Mouse (Mus musculus) limb, embryonic 10.5 days (tissue): ENCODE measurements around the gene Utp20. TPM values are rescaled to one million over a fixed set of nuclear protein-coding genes. Genes with fewer than 3 reads are reported as not detected.

Source experiments
- DNase-seq: peaks from one replicate; pipeline ENCODE4 v3.0.0-alpha.2; 2017; ENCODE audit warnings: low spot score
- H3K27ac ChIP-seq: fragments of 300-500 bp; sonication (generic); 2 replicates; pipeline ENCODE4 v1.5.1; 2016; ENCODE audit warnings: mild to moderate bottlenecking
- H3K27me3 ChIP-seq: fragments of 300-500 bp; sonication (generic); 2 replicates; pipeline ENCODE4 v1.6.1; 2016; ENCODE audit warnings: low read depth, mild to moderate bottlenecking; ENCODE audit not compliant: poor library complexity, severe bottlenecking
- H3K36me3 ChIP-seq: fragments of 300-500 bp; sonication (generic); 2 replicates; pipeline ENCODE4 v1.6.1; 2016; ENCODE audit warnings: mild to moderate bottlenecking, moderate library complexity
- H3K4me1 ChIP-seq: fragments of 300-500 bp; sonication (generic); 2 replicates; pipeline ENCODE4 v1.6.1; 2016
- H3K4me3 ChIP-seq: fragments of 300-500 bp; sonication (generic); 2 replicates; pipeline ENCODE4 v1.5.1; 2016; ENCODE audit warnings: mild to moderate bottlenecking, moderate library complexity
- H3K9me3 ChIP-seq: fragments of 300-500 bp; sonication (generic); replicated peaks from 2 replicates; pipeline ENCODE4 v1.6.1; 2016; ENCODE audit warnings: mild to moderate bottlenecking
- WGBS: fragments of 180-500 bp; shearing (Covaris S2); methylation state at CpG from one replicate; pipeline ENCODE4 v1.1.7; 2016; 5-methylcytosine and 5-hydroxymethylcytosine counted together
- polyA plus RNA-seq: library from polyadenylated mRNA; unstranded; fragments of >200 nt; fragmentation: Nextera tagmentation; extraction: Ambion mirVana; gene quantifications from 2 replicates; pipeline ENCODE4 v1.2.1, GENCODE M21; 2016

Gene Utp20
- polyA plus RNA-seq, 1 experiment from 2014 or later, result 25.8 TPM

DNA sequence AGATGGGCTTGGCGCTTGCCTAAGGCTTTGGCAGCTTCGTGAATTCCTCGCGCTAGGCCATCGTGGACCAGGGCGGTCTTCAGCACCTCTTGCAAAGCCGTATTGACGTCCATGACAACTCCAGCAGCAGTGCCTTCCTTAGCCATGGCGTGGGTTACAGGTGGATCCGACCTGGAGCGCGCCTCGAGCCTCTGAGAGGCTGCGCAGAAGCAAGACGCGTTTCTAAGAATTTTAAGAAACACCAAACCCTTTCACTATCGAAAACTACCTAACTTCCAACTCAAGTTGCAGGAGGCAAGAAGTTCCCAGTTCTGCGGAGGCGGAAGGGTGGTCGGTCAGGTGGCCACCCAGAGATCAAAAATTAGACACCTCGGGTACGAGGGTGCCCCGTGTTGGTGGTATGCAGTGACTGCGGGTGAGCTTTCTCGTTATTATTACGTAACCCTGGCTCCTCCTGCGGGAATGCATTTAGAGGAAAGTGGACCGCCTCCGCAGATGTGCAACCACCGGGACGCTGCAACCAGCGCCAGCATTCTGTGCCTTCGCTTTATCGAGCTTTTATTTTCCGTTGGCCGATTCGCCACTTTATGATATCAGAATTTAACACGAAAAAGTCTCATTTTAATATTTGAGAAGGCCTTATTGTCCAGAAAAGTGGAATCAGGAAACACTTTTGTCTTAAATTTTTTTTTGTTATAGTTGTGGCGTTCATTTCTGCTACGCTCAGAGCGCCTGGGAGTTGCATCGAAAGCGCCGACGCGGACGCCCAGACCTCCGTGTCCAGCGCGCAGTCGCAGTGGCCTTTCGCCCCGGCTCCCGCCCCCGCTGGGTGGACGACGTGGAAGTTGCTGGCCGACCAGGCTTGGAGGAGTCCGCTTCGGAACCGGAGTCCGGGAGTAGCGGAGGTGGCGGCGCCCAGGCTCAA lies 95.8 kb downstream of the Utp20 start, which contains the start of gene Arl1:
Gene Arl1, plus strand, starts transcription at position 288 of the 925 bp plus-strand sequence.
- WGBS, result under 1% methylated on average over 65 of the region's 65 CpGs
- no peaks in the 10 kb centered on the region for H3K27me3 ChIP-seq

DNA sequence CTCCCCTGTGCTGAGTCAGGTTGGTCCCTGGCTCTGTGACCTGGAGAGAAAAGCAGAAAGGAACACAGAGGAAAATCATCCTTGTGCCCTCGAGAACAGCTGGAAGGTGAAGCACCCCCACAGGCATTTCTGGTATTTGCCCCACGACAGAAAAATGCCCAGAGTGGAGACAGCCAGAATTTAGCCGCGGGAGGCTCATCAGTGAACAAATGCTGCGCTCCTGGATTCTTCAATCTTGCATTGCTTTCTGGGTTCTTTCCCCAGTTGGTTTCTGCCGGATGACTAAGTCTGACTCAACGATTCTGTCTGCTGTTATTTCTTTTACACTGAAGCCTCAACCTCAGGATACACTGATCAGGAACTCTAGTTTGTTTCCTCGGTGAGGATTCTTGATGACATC lies 98.4 kb downstream of the Utp20 start:
- Histone ChIP-seq H3K4me1 (peaks cover 11% of the 10 kb centered on the region), H3K36me3 (no peaks in the 10 kb centered on the region), H3K27me3 (no peaks in the 10 kb centered on the region), H3K9me3 (no peaks in the 10 kb centered on the region), H3K27ac (no peak overlapping the region), H3K4me3 (no peak overlapping the region)
- WGBS, result 76% methylated on average over 8 of the region's 8 CpGs
- DNase-seq, result no peak

More for the DNA sequence above, 95.8 kb downstream of the Utp20 start, which contains the start of gene Arl1:
- Histone ChIP-seq H3K9me3 (no peaks in the 10 kb centered on the region), H3K4me3 (peak within 1 kb of the TSS; percentile 94), H3K36me3 (peaks cover 6% of the 10 kb centered on the region), H3K27ac (peak within 1 kb of the TSS; percentile 92), H3K4me1 (peaks cover 11% of the 10 kb centered on the region)
- DNase-seq, result peak; percentile 92

DNA sequence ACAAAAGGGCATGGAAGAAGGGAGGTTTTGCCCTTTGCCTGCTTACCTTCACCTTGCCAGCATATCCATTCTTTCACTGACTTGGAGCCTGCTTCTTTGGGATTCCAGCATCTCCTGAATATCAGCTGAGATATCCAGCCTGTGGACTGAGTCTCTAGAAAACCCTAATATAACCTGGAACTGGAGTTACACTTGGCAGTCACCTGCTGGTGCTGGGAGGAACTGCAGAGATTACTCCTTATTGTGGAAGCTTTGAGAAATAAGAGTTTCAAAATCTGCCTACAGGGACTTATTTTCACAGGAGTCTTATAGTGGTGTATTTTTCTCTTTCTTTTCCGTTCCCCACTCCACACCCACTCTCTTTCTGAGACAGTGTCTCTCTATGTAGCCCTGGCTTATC lies 99.5 kb downstream of the Utp20 start:
- 55% methylated on average over 1 of the region's 1 CpGs for WGBS
- Histone ChIP-seq H3K27me3 (no peaks in the 10 kb centered on the region), H3K27ac (no peak overlapping the region), H3K36me3 (no peaks in the 10 kb centered on the region), H3K9me3 (no peaks in the 10 kb centered on the region), H3K4me3 (no peak overlapping the region), H3K4me1 (peaks cover 7% of the 10 kb centered on the region)
- DNase-seq, result peak; percentile 51

DNA sequence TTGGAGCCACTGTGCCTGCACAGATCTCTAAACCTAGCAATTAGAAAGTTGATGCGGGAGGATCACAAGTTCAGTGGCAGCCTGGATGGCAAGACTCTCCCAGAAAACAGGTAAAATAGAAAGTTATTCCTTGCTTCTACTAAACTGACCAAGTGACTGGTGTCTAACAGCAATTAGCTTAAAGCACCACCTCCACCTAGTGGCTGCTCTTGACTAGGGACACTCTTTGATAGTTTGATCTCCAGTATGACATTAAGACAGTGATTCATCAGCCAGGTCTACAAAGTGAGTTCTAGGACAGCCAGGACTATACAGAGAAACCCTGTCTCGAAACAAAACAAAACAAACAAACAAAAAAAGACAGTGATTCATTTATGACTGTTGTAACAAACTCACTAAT lies 101.3 kb downstream of the Utp20 start:
- Histone ChIP-seq H3K36me3 (no peaks in the 10 kb centered on the region), H3K9me3 (no peaks in the 10 kb centered on the region), H3K27ac (no peak overlapping the region), H3K27me3 (no peaks in the 10 kb centered on the region), H3K4me3 (no peak overlapping the region), H3K4me1 (peaks cover 2% of the 10 kb centered on the region)
- DNase-seq, result no peak
- 65% methylated on average over 2 of the region's 2 CpGs for WGBS

DNA sequence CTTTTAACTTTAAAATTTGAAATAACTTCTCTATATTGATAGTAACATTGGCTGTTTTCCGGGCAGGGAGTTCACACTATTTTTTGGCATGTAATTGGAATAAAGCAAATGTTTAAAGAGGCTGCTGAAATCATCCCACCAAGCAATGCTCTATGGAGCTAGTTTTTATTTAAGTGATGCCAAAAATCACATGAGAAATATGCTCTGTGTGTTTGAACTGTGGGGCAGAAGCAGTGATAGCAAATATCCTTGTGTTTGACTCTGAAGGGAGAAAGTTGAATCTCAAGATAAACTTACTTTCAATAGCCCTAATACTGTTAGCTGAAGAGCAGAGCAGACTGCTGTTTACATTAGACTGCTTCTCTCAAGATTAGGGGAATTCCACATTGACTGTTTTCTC lies 107.0 kb downstream of the Utp20 start:
- no peaks in the 10 kb centered on the region for H3K9me3 ChIP-seq
- no peak overlapping the region for H3K4me3 ChIP-seq
- H3K4me1 ChIP-seq, result 0 out of 2 replicates have a peak, but pooled peaks cover 2% of the 10 kb centered on the region
- DNase-seq, result no peak
- no peak overlapping the region for H3K27ac ChIP-seq
- WGBS, result 91% methylated on average over 1 of the region's 1 CpGs
- H3K36me3 ChIP-seq, result no peaks in the 10 kb centered on the region
- H3K27me3 ChIP-seq, result no peaks in the 10 kb centered on the region

DNA sequence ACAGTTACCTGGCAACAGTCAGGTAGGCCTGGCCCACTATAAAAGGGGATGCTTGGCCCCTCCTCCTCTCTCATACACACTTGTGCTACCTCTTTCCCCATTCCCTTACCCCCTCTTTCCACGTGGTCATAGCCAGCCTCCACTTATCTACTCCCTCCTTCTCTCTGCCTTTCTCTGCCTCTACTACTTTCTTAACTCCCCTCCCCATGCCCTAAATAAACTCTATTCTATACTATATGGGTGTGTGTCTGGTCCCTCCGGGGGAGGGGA lies 108.9 kb downstream of the Utp20 start:
- WGBS, result 50% methylated on average over 2 of the region's 2 CpGs

DNA sequence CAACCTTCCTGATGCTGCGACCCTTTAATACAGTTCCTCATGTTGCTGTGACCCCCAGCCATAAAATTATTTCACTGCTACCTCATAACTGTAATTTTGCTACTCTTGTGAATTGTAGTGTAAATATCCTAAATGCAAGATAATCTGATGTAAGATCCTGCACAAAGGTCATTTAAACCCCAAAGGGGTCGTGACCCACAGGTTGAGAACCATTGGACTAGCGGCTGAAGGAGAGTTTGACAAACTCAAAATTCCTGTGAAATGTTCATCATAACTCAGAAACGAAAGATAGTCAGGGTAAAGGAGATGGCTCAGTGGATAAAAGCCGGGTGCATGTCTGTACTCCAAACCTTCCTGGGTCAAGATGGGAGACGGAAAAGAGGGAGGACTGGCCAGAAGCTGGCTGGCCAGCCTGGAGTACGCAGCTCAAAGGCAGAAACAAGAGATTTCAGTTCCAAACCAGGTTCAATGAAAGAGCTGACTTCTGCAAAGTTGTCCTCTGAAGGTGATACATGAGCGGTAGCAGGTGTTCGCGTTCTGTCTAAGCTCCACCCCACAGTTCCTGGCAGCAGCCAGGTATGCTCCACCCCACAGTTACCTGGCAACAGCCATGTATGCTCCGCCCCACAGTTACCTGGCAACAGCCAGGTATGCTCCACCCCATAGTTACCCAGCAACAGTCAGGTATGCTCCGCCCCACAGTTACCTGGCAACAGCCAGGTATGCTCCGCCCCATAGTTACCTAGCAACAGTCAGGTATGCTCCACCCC lies 109.4 kb downstream of the Utp20 start:
- Histone ChIP-seq H3K9me3 (no peaks in the 10 kb centered on the region), H3K4me3 (no peak overlapping the region), H3K36me3 (no peaks in the 10 kb centered on the region), H3K27ac (no peak overlapping the region), H3K4me1 (0 out of 2 replicates have a peak, but pooled peaks cover 2% of the 10 kb centered on the region), H3K27me3 (no peaks in the 10 kb centered on the region)
- no peak for DNase-seq
- WGBS, result 52% methylated on average over 13 of the region's 13 CpGs

More for the DNA sequence above, 108.9 kb downstream of the Utp20 start:
- no peaks in the 10 kb centered on the region for H3K36me3 ChIP-seq
- 0 out of 2 replicates have a peak, but pooled peaks cover 2% of the 10 kb centered on the region for H3K4me1 ChIP-seq
- H3K27me3 ChIP-seq, result no peaks in the 10 kb centered on the region
- no peak overlapping the region for H3K27ac ChIP-seq
- H3K4me3 ChIP-seq, result no peak overlapping the region
- no peaks in the 10 kb centered on the region for H3K9me3 ChIP-seq
- DNase-seq, result no peak

DNA sequence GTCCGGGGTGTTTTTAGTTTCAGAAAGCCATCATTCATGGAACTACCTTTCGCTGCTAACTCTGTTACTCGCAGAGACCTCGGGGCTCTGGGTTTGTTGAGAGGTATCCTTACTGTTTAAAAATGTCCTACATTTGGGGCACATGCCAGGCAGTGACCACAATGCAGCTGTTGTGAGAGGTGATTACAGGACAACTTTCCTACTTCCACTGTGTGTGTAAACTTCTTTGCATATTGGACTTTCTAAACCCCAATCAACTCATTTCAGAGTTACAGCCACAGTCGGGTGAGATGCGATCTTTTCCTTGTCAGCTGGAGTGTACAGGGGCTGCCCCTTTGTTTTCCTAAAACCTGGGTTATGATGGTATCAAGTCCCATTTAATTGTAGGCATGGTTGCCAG lies 111.0 kb downstream of the Utp20 start:
- Histone ChIP-seq H3K4me3 (no peak overlapping the region), H3K9me3 (no peaks in the 10 kb centered on the region), H3K27ac (no peak overlapping the region), H3K27me3 (no peaks in the 10 kb centered on the region), H3K36me3 (no peaks in the 10 kb centered on the region), H3K4me1 (0 out of 2 replicates have a peak, but pooled peaks cover 2% of the 10 kb centered on the region)
- 86% methylated on average over 6 of the region's 6 CpGs for WGBS
- DNase-seq, result no peak

DNA sequence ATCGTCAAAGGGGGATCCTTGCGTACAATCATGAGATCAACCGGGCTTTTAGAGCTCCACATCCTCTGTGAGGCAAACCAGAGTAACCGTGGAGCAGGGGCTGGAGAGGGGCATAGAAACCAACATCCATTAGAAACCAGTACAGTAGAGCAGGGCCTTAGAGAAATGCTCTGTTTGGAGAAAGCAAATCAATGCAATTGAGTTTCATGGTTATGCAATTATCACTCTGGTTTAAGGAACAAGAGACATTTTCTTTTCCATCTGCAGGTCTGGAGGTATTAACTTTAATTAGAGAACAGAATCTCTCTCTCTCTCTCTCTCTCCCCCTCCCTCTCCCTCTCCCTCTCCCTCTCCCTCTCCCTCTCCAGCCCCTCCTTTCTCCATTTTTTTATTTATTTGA lies 111.9 kb downstream of the Utp20 start:
- WGBS, result 83% methylated on average over 4 of the region's 4 CpGs
- H3K36me3 ChIP-seq, result no peaks in the 10 kb centered on the region
- no peaks in the 10 kb centered on the region for H3K27me3 ChIP-seq
- H3K4me3 ChIP-seq, result no peak overlapping the region
- no peak overlapping the region for H3K27ac ChIP-seq
- no peaks in the 10 kb centered on the region for H3K9me3 ChIP-seq
- H3K4me1 ChIP-seq, result 0 out of 2 replicates have a peak, but pooled peaks cover 2% of the 10 kb centered on the region
- DNase-seq, result no peak

DNA sequence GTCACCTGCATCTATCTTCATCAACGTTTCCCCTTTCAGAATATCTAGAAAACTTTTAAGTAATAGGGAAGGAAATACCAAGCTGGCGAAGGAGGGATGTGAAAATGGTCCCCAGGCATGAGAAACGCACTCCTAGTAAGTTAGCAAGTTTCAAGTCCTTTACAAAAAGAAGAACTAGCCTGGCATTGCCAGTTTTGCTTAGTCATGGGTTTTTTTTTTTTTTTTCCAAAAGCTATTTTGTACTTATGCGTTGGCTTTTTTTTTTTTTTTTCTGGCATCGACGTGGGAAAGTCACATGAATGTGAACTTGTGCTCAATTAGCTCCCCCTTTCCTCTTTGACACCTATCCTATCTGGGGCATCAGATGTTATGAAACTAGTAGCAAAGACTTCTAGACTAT lies 114.2 kb downstream of the Utp20 start:
- no peak overlapping the region for H3K27ac ChIP-seq
- no peaks in the 10 kb centered on the region for H3K36me3 ChIP-seq
- 88% methylated on average over 6 of the region's 6 CpGs for WGBS
- no peak overlapping the region for H3K4me3 ChIP-seq
- H3K4me1 ChIP-seq, result 0 out of 2 replicates have a peak, but pooled peaks cover 2% of the 10 kb centered on the region
- H3K9me3 ChIP-seq, result no peaks in the 10 kb centered on the region
- no peak for DNase-seq
- no peaks in the 10 kb centered on the region for H3K27me3 ChIP-seq

DNA sequence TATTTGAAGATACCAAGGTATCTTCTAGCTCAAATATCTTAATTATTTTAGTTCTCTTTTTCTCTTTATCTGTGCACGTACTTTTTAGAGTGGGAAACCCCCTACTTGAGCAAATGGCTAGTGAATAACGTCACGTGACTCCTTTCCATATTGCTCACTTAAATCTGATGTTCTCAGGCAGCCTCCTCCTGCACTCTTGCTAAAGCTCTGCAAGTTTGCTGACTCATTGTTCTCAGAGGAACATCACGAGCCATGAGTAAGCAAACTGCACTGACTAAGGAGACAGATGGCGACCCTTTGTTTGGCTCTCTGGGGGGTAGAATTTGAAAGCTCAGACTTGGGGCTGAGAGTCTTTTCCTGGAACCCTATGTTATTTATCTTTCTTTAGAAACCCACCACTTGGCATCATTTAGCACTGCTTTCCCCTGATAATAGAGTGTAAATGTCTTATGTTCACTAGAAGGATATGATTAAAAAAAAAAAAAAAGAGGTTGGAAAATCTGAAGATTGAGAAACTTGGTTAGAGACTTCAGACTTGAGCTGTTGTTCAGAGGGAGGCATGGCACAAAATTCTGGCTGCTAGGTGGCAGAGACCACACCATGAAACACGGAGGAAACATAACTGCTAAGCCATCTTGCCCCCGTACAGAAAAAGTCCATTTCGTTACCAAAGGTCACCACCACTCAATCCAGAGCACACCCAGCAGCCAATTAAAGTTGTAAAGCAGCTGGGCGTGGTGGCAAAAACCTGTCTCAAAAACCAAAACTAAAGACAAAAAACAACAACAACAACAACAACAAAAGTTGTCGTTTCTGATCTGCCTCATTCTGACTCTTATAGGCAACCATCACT lies 117.7 kb downstream of the Utp20 start:
- no peaks in the 10 kb centered on the region for H3K9me3 ChIP-seq
- DNase-seq, result no peak
- no peaks in the 10 kb centered on the region for H3K36me3 ChIP-seq
- H3K27me3 ChIP-seq, result no peaks in the 10 kb centered on the region
- WGBS, result 69% methylated on average over 10 of the region's 10 CpGs
- H3K4me1 ChIP-seq, result no peaks in the 10 kb centered on the region
- no peak overlapping the region for H3K4me3 ChIP-seq
- H3K27ac ChIP-seq, result no peak overlapping the region

DNA sequence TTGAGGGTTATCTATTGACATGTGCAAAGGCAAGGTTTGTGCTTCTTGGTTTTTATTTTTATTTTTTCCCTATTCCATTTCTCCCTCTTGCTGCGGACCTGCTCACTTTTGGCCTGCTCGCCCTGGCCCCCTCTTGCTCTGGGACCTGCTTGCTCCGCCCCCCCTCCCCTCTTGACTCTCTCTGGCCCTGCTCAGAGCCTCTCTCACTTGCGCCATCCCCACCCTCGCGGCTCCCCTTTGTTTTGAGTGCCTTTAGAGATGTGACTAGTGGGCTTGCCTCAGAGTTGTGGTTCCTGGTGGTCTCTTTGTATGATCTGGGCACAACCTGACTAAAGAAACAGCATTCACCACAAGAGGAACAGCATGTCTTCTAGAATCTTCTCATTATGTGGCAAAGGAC lies 125.7 kb downstream of the Utp20 start:
- no peak overlapping the region for H3K4me3 ChIP-seq
- no peak for DNase-seq
- WGBS, result 78% methylated on average over 6 of the region's 6 CpGs
- no peaks in the 10 kb centered on the region for H3K4me1 ChIP-seq
- H3K27me3 ChIP-seq, result no peaks in the 10 kb centered on the region
- H3K9me3 ChIP-seq, result no peaks in the 10 kb centered on the region
- no peak overlapping the region for H3K27ac ChIP-seq
- no peaks in the 10 kb centered on the region for H3K36me3 ChIP-seq
